Mouse (Mus musculus) heart, embryonic 14.5 days (tissue): ENCODE measurements around the gene Gfpt2. TPM values are rescaled to one million over a fixed set of nuclear protein-coding genes. Genes with fewer than 3 reads are reported as not detected.

Experiments
- ATAC-seq: fragments of 200-750 bp; cut with Nextera tagmentation; 2 replicates; pipeline ENCODE4 v1.8.0; 2017; ENCODE audit warnings: low read depth, moderate TSS enrichment; ENCODE audit not compliant: insufficient number of reproducible peaks, insufficient read depth, low FRiP score
- H3K27ac ChIP-seq, 2 experiments: fragments of 200-500 bp in 1 of 2; fragments of 300-500 bp in 1 of 2; sonication (generic) in 1 of 2; replicated peaks in 1 of 2; 2 replicates each; pipeline ENCODE4 v1.5.1; 2012 to 2014; ENCODE audit warnings: low read depth in 2 of 2, low read length in 2 of 2, control low read depth in 1 of 2, mild to moderate bottlenecking in 1 of 2, mixed read lengths in 1 of 2; ENCODE audit not compliant: control insufficient read depth in 1 of 2, insufficient read depth in 1 of 2
- H3K27me3 ChIP-seq: fragments of 300-500 bp; sonication (generic); 2 replicates; pipeline ENCODE4 v1.6.1; 2014; ENCODE audit warnings: mild to moderate bottlenecking, low read length, control low read depth; ENCODE audit not compliant: control insufficient read depth, insufficient read depth
- H3K36me3 ChIP-seq: fragments of 300-500 bp; sonication (generic); 2 replicates; pipeline ENCODE4 v1.6.1; 2014; ENCODE audit warnings: mild to moderate bottlenecking, control low read depth, low read length, mixed read lengths; ENCODE audit not compliant: control insufficient read depth, insufficient read depth
- H3K4me1 ChIP-seq, 2 experiments: fragments of 200-500 bp in 1 of 2; fragments of 300-500 bp in 1 of 2; sonication (generic) in 1 of 2; 2 replicates each; pipeline ENCODE4 v1.6.1; 2012 to 2014; ENCODE audit warnings: low read length in 2 of 2, control low read depth in 1 of 2, mixed read lengths in 1 of 2; ENCODE audit not compliant: control insufficient read depth in 2 of 2, insufficient read depth in 2 of 2
- H3K4me2 ChIP-seq: fragments of 300-500 bp; sonication (generic); 2 replicates; pipeline ENCODE4 v1.6.1; 2014; ENCODE audit warnings: mild to moderate bottlenecking, low read length
- H3K4me3 ChIP-seq, 2 experiments: fragments of 200-500 bp in 1 of 2; fragments of 300-500 bp in 1 of 2; sonication (generic) in 1 of 2; 2 replicates each; pipeline ENCODE4 v1.5.1; 2012 to 2014; ENCODE audit warnings: low read length in 2 of 2, mild to moderate bottlenecking in 2 of 2, control low read depth in 1 of 2, low read depth in 1 of 2, moderate library complexity in 1 of 2; ENCODE audit not compliant: control insufficient read depth in 1 of 2, insufficient read depth in 1 of 2
- H3K9ac ChIP-seq: fragments of 300-500 bp; sonication (generic); 2 replicates; pipeline ENCODE4 v1.6.1; 2014; ENCODE audit warnings: mild to moderate bottlenecking, low read length
- H3K9me3 ChIP-seq: fragments of 300-500 bp; sonication (generic); 2 replicates; pipeline ENCODE4 v1.6.1; 2016; ENCODE audit warnings: low read length, control low read depth; ENCODE audit not compliant: control insufficient read depth
- WGBS: fragments of 180-500 bp; shearing (Covaris S2); extraction: QIAGEN DNeasy Blood & Tissue Kit; methylation state at CpG from one replicate; pipeline ENCODE4 v1.1.7; 2014; 5-methylcytosine and 5-hydroxymethylcytosine counted together
- polyA plus RNA-seq: library from polyadenylated mRNA; unstranded; fragments of >200 nt; fragmentation: Nextera tagmentation; extraction: Ambion mirVana; gene quantifications from 2 replicates; pipeline ENCODE4 v1.2.1, GENCODE M21; 2014

The Gfpt2 gene
- polyA plus RNA-seq, 1 experiment from 2014 or later: 7.8 TPM

- H3K9ac ChIP-seq: no peak overlapping the region
- H3K4me2 ChIP-seq: no peak overlapping the region
- peaks cover 2 to 9% of the 10 kb centered on the region in 2 experiments; a peak in 3 of 4 replicates for H3K4me1 ChIP-seq
- no peak overlapping the region for H3K4me3 ChIP-seq
- peaks cover 18% of the 10 kb centered on the region for H3K36me3 ChIP-seq
- 0 out of 2 replicates have a peak, but pooled peaks have one; percentile 15 for ATAC-seq
- no peaks in the 10 kb centered on the region for H3K27me3 ChIP-seq
- H3K9me3 ChIP-seq: no peaks in the 10 kb centered on the region
- no peak overlapping the region for H3K27ac ChIP-seq
- WGBS: 39% methylated on average over 13 of the region's 13 CpGs
These were observed 43.9 kb downstream of the Gfpt2 start for GRCm38 (mm10) chr11:49837717-49838407.

- ATAC-seq: no peak
- Histone ChIP-seq H3K27ac (no peak overlapping the region), H3K27me3 (no peaks in the 10 kb centered on the region), H3K9me3 (no peaks in the 10 kb centered on the region), H3K4me3 (no peak overlapping the region), H3K9ac (no peak overlapping the region), H3K36me3 (no peaks in the 10 kb centered on the region), H3K4me1 (peaks cover 2 to 12% of the 10 kb centered on the region in 2 experiments), H3K4me2 (no peak overlapping the region)
- whole genome bisulfite sequencing: 44% methylated on average over 1 of the region's 1 CpGs
These were observed 46.7 kb downstream of the Gfpt2 start for GRCm38 (mm10) chr11:49840666-49841065.

- ATAC-seq: no peak
- Histone ChIP-seq H3K36me3 (no peaks in the 10 kb centered on the region), H3K27me3 (no peaks in the 10 kb centered on the region), H3K4me2 (no peak overlapping the region), H3K9ac (no peak overlapping the region), H3K9me3 (no peaks in the 10 kb centered on the region), H3K4me1 (peaks cover 7 to 17% of the 10 kb centered on the region in 2 experiments), H3K27ac (no peak overlapping the region), H3K4me3 (no peak overlapping the region)
- WGBS: 84% methylated on average over 1 of the region's 1 CpGs
These were observed 47.9 kb downstream of the Gfpt2 start for GRCm38 (mm10) chr11:49841886-49842285.

- no peak overlapping the region for H3K27ac ChIP-seq
- no peak overlapping the region for H3K9ac ChIP-seq
- H3K4me2 ChIP-seq: no peak overlapping the region
- H3K4me3 ChIP-seq: no peak overlapping the region
- H3K27me3 ChIP-seq: no peaks in the 10 kb centered on the region
- no peaks in the 10 kb centered on the region for H3K9me3 ChIP-seq
- WGBS: 43% methylated on average over 3 of the region's 3 CpGs
- ATAC-seq: no peak
- H3K36me3 ChIP-seq: no peaks in the 10 kb centered on the region
- peaks cover 7 to 19% of the 10 kb centered on the region in 2 experiments for H3K4me1 ChIP-seq
These were observed 48.7 kb downstream of the Gfpt2 start for GRCm38 (mm10) chr11:49842718-49843117.

GRCm38 (mm10) chr11:49844311-49844710 lies 50.3 kb downstream of the Gfpt2 start:
- no peak overlapping the region for H3K4me2 ChIP-seq
- no peak overlapping the region for H3K4me3 ChIP-seq
- no peak overlapping the region for H3K27ac ChIP-seq
- no peaks in the 10 kb centered on the region for H3K27me3 ChIP-seq
- H3K9me3 ChIP-seq: no peaks in the 10 kb centered on the region
- ATAC-seq: no peak
- no peak overlapping the region for H3K9ac ChIP-seq
- 89% methylated on average over 10 of the region's 10 CpGs for WGBS
- no peaks in the 10 kb centered on the region for H3K36me3 ChIP-seq
- H3K4me1 ChIP-seq: peaks cover 13 to 29% of the 10 kb centered on the region in 2 experiments

GRCm38 (mm10) chr11:49844969-49845368 lies 51.0 kb downstream of the Gfpt2 start:
- 38% methylated on average over 3 of the region's 3 CpGs for WGBS
- H3K9me3 ChIP-seq: no peaks in the 10 kb centered on the region
- H3K9ac ChIP-seq: no peak overlapping the region
- no peaks in the 10 kb centered on the region for H3K27me3 ChIP-seq
- no peak overlapping the region for H3K4me2 ChIP-seq
- no peak for ATAC-seq
- H3K27ac ChIP-seq: no peak overlapping the region
- no peaks in the 10 kb centered on the region for H3K36me3 ChIP-seq
- peaks cover 13 to 29% of the 10 kb centered on the region in 2 experiments for H3K4me1 ChIP-seq
- H3K4me3 ChIP-seq: no peak overlapping the region

- Histone ChIP-seq H3K36me3 (peaks cover 7% of the 10 kb centered on the region), H3K4me2 (peak overlapping the region; percentile 85), H3K27me3 (no peaks in the 10 kb centered on the region), H3K27ac (peak overlapping the region; percentile 42 to 59; a peak in 3 of 4 replicates), H3K4me1 (peaks cover 13 to 24% of the 10 kb centered on the region in 2 experiments), H3K9me3 (no peaks in the 10 kb centered on the region), H3K4me3 (peak overlapping the region; percentile 84 to 86), H3K9ac (peak overlapping the region; percentile 66)
- WGBS: 30% methylated on average over 11 of the region's 11 CpGs
- no peak for ATAC-seq
These were observed 52.0 kb downstream of the Gfpt2 start for GRCm38 (mm10) chr11:49845958-49846357.
